Mouse (Mus musculus): ENCODE measurements at regions not wholly inside any gene's neighbourhood (a gene's known extent, or its start where the extent isn't known, plus 50 kb on each side); places are given as distances from the start of the nearest gene placed in this dataset.

DNA sequence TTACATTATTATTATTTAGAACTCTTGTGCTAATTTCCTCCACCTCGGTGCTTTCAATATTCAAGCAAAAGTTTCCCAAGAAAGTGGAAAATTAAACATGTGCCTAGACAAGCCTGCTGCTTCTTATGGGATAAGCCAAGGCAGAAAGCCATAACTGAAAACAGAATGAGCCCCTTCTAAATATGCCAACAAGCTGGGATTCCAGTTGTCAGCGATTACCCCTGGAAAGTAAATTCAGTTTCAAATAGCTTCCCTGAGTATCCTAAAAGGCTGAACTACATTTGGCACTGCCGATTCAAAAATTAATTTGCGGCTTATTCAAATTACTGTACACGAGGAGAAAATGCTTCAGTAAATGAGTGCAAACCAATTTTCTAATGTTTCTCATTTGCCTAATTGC, 135.6 kb upstream of the Col8a1 start:
- no peak for TF ChIP-seq CTCF (IDR thresholded peaks at IDR 0.05; ENCODE audit: low read depth)
- 81% methylated on average over 5 of the region's 5 CpGs for WGBS
- Histone ChIP-seq H3K9ac (no peak overlapping the region), H3K4me2 (no peak overlapping the region), H3K9me3 (ENCODE audit: low read depth, low read length) (no peaks in the 10 kb centered on the region), H3K27me3 (ENCODE audit: insufficient read depth, low read length) (no peaks in the 10 kb centered on the region), H3K27ac (ENCODE audit: low read depth) (no peak overlapping the region), H3K36me3 (ENCODE audit: insufficient read depth) (no peaks in the 10 kb centered on the region), H3K4me3 (ENCODE audit: low read depth, low read length) (no peak overlapping the region), H3K4me1 (ENCODE audit: insufficient read depth) (no peaks in the 10 kb centered on the region)
- DNase-seq (no peak), ATAC-seq (ENCODE audit: insufficient read depth) (no peak)

- Histone ChIP-seq H3K36me3 (ENCODE audit: insufficient read depth) (no peaks in the 10 kb centered on the region), H3K27me3 (ENCODE audit: insufficient read depth, low read length) (no peaks in the 10 kb centered on the region), H3K27ac (ENCODE audit: low read depth) (no peak overlapping the region), H3K4me1 (ENCODE audit: insufficient read depth) (no peaks in the 10 kb centered on the region), H3K4me3 (ENCODE audit: low read depth, low read length) (no peak overlapping the region), H3K4me2 (no peak overlapping the region), H3K9ac (no peak overlapping the region), H3K9me3 (ENCODE audit: low read depth, low read length) (no peaks in the 10 kb centered on the region)
- 72% methylated on average over 2 of the region's 2 CpGs for WGBS
- ATAC-seq (ENCODE audit: insufficient read depth) (no peak), DNase-seq (no peak)
- no peak for TF ChIP-seq CTCF (IDR thresholded peaks at IDR 0.05; ENCODE audit: low read depth)
Observed at GRCm38 (mm10) chr16:57893111-57893510, 138.6 kb upstream of the Col8a1 start.

DNA sequence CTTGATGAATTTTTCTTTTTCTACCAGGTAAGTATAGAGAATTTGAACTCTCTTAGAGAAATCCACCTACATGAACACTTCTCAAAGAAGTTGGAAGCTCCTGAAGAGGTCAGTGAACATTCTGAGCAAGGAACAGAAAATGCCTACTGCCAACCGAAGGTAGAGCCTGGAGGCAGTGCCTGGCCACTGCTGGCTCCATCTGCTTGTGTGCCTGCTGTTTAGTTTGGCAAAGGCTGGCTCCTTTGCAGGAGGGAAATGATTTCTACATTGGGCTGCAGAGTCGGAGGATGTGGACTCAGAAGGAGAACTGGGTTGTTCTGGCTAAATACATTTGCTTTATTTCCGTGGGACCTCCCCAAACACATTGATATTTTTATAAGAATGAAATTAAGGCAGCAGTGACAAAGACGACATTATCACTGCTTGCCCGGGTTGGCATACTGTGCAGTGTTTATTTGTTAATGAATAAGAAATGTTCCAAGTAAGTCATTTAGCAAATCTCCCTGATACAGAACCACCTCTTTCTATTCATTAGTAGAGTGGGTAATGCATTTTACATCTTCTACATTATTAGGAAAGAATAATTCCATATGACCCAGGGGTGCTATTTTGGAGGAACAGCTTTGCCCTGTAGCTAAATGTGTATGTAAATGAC, 139.3 kb upstream of the Col8a1 start:
- no peak overlapping the region for H3K4me2 ChIP-seq
- DNase-seq (no peak), ATAC-seq (ENCODE audit: insufficient read depth) (no peak)
- H3K36me3 ChIP-seq (ENCODE audit: insufficient read depth) = no peaks in the 10 kb centered on the region
- no peak overlapping the region for H3K4me3 ChIP-seq (ENCODE audit: low read depth, low read length)
- 73% methylated on average over 5 of the region's 5 CpGs for WGBS
- H3K27me3 ChIP-seq (ENCODE audit: insufficient read depth, low read length) = no peaks in the 10 kb centered on the region
- H3K9me3 ChIP-seq (ENCODE audit: low read depth, low read length) = no peaks in the 10 kb centered on the region
- no peak overlapping the region for H3K27ac ChIP-seq (ENCODE audit: low read depth)
- no peak for TF ChIP-seq CTCF (IDR thresholded peaks at IDR 0.05; ENCODE audit: low read depth)
- no peak overlapping the region for H3K9ac ChIP-seq
- H3K4me1 ChIP-seq (ENCODE audit: insufficient read depth) = no peaks in the 10 kb centered on the region

DNA sequence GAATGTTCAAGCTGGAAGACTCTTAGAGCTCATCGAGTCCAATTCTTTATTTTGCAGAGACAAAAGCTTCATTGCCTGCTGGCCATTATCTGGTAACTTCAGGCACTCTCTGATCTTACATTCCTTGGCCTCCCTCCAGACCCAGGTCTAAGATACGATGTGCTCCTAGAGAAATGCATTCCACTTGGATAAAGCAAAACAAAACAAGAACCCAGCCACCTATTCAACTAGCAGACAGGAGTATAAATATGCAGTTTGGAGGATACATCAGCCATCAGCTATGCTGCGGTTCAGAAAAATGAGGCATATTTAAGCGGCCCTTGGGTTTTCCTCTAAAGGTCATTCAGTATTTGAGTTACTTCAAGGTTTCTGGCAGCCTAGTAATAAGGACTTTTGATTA, 146.5 kb upstream of the Col8a1 start:
- no peak for TF ChIP-seq CTCF (IDR thresholded peaks at IDR 0.05; ENCODE audit: low read depth)
- DNase-seq = peak; percentile 28

GRCm38 (mm10) chr16:57902498-57902897, 148.0 kb upstream of the Col8a1 start:
- Histone ChIP-seq H3K36me3 (ENCODE audit: insufficient read depth) (no peaks in the 10 kb centered on the region), H3K4me1 (ENCODE audit: insufficient read depth) (no peaks in the 10 kb centered on the region), H3K9ac (no peak overlapping the region), H3K4me2 (no peak overlapping the region), H3K4me3 (ENCODE audit: low read depth, low read length) (no peak overlapping the region), H3K9me3 (ENCODE audit: low read depth, low read length) (no peaks in the 10 kb centered on the region), H3K27me3 (ENCODE audit: insufficient read depth, low read length) (no peaks in the 10 kb centered on the region), H3K27ac (ENCODE audit: low read depth) (no peak overlapping the region)
- ATAC-seq (ENCODE audit: insufficient read depth) = no peak
- no peak for DNase-seq
- TF ChIP-seq CTCF (IDR thresholded peaks at IDR 0.05; ENCODE audit: low read depth) = no peak
- 65% methylated on average over 3 of the region's 3 CpGs for WGBS

More for the DNA sequence above, 146.5 kb upstream of the Col8a1 start:
- no peak overlapping the region for H3K9ac ChIP-seq
- no peak for ATAC-seq (ENCODE audit: insufficient read depth)
- 58% methylated on average over 4 of the region's 4 CpGs for WGBS
- no peaks in the 10 kb centered on the region for H3K36me3 ChIP-seq (ENCODE audit: insufficient read depth)
- no peaks in the 10 kb centered on the region for H3K4me1 ChIP-seq (ENCODE audit: insufficient read depth)
- no peak overlapping the region for H3K4me2 ChIP-seq
- no peaks in the 10 kb centered on the region for H3K9me3 ChIP-seq (ENCODE audit: low read depth, low read length)
- no peak overlapping the region for H3K4me3 ChIP-seq (ENCODE audit: low read depth, low read length)
- H3K27ac ChIP-seq (ENCODE audit: low read depth) = no peak overlapping the region
- no peaks in the 10 kb centered on the region for H3K27me3 ChIP-seq (ENCODE audit: insufficient read depth, low read length)

DNA sequence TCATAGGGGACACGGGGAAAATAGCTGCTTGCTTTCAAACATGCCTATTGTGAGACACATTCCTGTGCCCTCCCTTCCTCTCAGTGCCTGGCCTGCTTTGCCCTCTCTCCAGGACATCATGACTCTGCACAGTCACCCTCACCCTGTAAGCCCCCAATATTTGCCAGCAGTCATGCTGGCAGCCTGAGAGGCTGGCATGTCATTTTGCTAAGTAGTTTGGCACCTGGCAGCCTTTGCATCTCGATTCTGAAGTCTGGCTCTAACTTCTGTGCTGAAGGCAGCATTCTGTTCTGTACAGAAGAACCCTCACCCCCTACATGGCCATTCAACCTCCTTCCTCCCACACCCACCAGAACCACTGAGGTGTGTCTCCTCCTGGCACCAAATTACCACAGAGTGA, 157.5 kb upstream of the Col8a1 start:
- WGBS = 50% methylated on average over 2 of the region's 2 CpGs
- Histone ChIP-seq H3K4me1 (ENCODE audit: insufficient read depth) (no peaks in the 10 kb centered on the region), H3K9ac (no peak overlapping the region), H3K4me2 (no peak overlapping the region), H3K27ac (ENCODE audit: low read depth) (no peak overlapping the region), H3K27me3 (ENCODE audit: insufficient read depth, low read length) (no peaks in the 10 kb centered on the region), H3K36me3 (ENCODE audit: insufficient read depth) (no peaks in the 10 kb centered on the region), H3K4me3 (ENCODE audit: low read depth, low read length) (no peak overlapping the region), H3K9me3 (ENCODE audit: low read depth, low read length) (no peaks in the 10 kb centered on the region)
- DNase-seq (no peak), ATAC-seq (ENCODE audit: insufficient read depth) (no peak)
- no peak for TF ChIP-seq CTCF (IDR thresholded peaks at IDR 0.05; ENCODE audit: low read depth)

GRCm38 (mm10) chr16:57914506-57914905, 160.0 kb upstream of the Col8a1 start:
- 52% methylated on average over 1 of the region's 1 CpGs for WGBS
- ATAC-seq (ENCODE audit: insufficient read depth) = no peak

More at GRCm38 (mm10) chr16:57914506-57914905, 160.0 kb upstream of the Col8a1 start:
- Histone ChIP-seq H3K4me2 (no peak overlapping the region), H3K4me3 (ENCODE audit: low read depth, low read length) (no peak overlapping the region), H3K36me3 (ENCODE audit: insufficient read depth) (no peaks in the 10 kb centered on the region), H3K9ac (no peak overlapping the region), H3K27ac (ENCODE audit: low read depth) (no peak overlapping the region), H3K4me1 (ENCODE audit: insufficient read depth) (no peaks in the 10 kb centered on the region), H3K27me3 (ENCODE audit: insufficient read depth, low read length) (no peaks in the 10 kb centered on the region), H3K9me3 (ENCODE audit: low read depth, low read length) (no peaks in the 10 kb centered on the region)
- no peak for TF ChIP-seq CTCF (IDR thresholded peaks at IDR 0.05; ENCODE audit: low read depth)
- no peak for DNase-seq

All from lung, embryonic 14.5 days (tissue).